Mouse (Mus musculus): Measurements from ENCODE around the gene Ckm. TPM values are rescaled to one million over a fixed set of nuclear protein-coding genes. Genes with fewer than 3 reads are reported as not detected.

Ckm gene
- total and polyA plus RNA-seq, 2 experiments from 2014 or later, result 0.48 TPM; not detected in 1

GRCm38 (mm10) chr7:19420121-19420520 lies 15.5 kb downstream of the Ckm start:
- WGBS, result 9% methylated on average over 28 of the region's 28 CpGs
- no peaks in the 10 kb centered on the region for H3K9me3 ChIP-seq (ENCODE audit: low read length)
- ATAC-seq (no peak), DNase-seq (no peak)
- no peak overlapping the region for H3K4me3 ChIP-seq (ENCODE audit: low read depth, low read length)
- TF ChIP-seq CTCF (IDR thresholded peaks at IDR 0.05; ENCODE audit: low read depth), result no peak
- H3K27ac ChIP-seq (ENCODE audit: low read depth, low read length), result no peak overlapping the region
- H3K9ac ChIP-seq, result no peak overlapping the region
- no peaks in the 10 kb centered on the region for H3K4me1 ChIP-seq (ENCODE audit: insufficient read depth)
- H3K36me3 ChIP-seq (ENCODE audit: insufficient read depth), result no peaks in the 10 kb centered on the region
- H3K4me2 ChIP-seq (ENCODE audit: low read depth), result no peak overlapping the region
- H3K27me3 ChIP-seq (ENCODE audit: insufficient read depth, low read length), result peaks cover 22% of the 10 kb centered on the region

GRCm38 (mm10) chr7:19420821-19421636 lies 16.5 kb downstream of the Ckm start:
- ATAC-seq, result peak; percentile 95

GRCm38 (mm10) chr7:19423083-19423482 lies 18.5 kb downstream of the Ckm start:
- Histone ChIP-seq H3K4me3 (ENCODE audit: low read depth, low read length) (no peak overlapping the region), H3K36me3 (ENCODE audit: insufficient read depth) (peaks cover 28% of the 10 kb centered on the region), H3K9ac (no peak overlapping the region), H3K9me3 (ENCODE audit: low read length) (no peaks in the 10 kb centered on the region), H3K27me3 (ENCODE audit: insufficient read depth, low read length) (peaks cover 22% of the 10 kb centered on the region), H3K4me1 (ENCODE audit: insufficient read depth) (no peaks in the 10 kb centered on the region), H3K27ac (ENCODE audit: low read depth, low read length) (no peak overlapping the region), H3K4me2 (ENCODE audit: low read depth) (no peak overlapping the region)
- no peak for TF ChIP-seq CTCF (IDR thresholded peaks at IDR 0.05; ENCODE audit: low read depth)
- 84% methylated on average over 3 of the region's 3 CpGs for WGBS
- DNase-seq (no peak), ATAC-seq (no peak)

More at GRCm38 (mm10) chr7:19420821-19421636, 16.5 kb downstream of the Ckm start:
- H3K4me2 ChIP-seq (ENCODE audit: low read depth), result peak overlapping the region; percentile 70
- peak; percentile 90 for DNase-seq
- H3K27me3 ChIP-seq (ENCODE audit: insufficient read depth, low read length), result peaks cover 22% of the 10 kb centered on the region
- 0 out of 2 replicates have a peak overlapping the region, but pooled peaks have one; percentile 35 for H3K9ac ChIP-seq
- no peaks in the 10 kb centered on the region for H3K9me3 ChIP-seq (ENCODE audit: low read length)
- H3K36me3 ChIP-seq (ENCODE audit: insufficient read depth), result peaks cover 9% of the 10 kb centered on the region; the same call in 1 of the 2 replicates
- WGBS, result 11% methylated on average over 43 of the region's 43 CpGs
- H3K27ac ChIP-seq (ENCODE audit: low read depth, low read length), result no peak overlapping the region
- TF ChIP-seq CTCF (IDR thresholded peaks at IDR 0.05; ENCODE audit: low read depth), result no peak
- H3K4me3 ChIP-seq (ENCODE audit: low read depth, low read length), result peak overlapping the region; percentile 41
- no peaks in the 10 kb centered on the region for H3K4me1 ChIP-seq (ENCODE audit: insufficient read depth)

- DNase-seq (no peak), ATAC-seq (no peak)
- no peak overlapping the region for H3K27ac ChIP-seq (ENCODE audit: low read depth, low read length)
- H3K4me2 ChIP-seq (ENCODE audit: low read depth), result no peak overlapping the region
- 61% methylated on average over 4 of the region's 4 CpGs for WGBS
- no peak overlapping the region for H3K4me3 ChIP-seq (ENCODE audit: low read depth, low read length)
- peaks cover 19% of the 10 kb centered on the region for H3K27me3 ChIP-seq (ENCODE audit: insufficient read depth, low read length)
- no peaks in the 10 kb centered on the region for H3K4me1 ChIP-seq (ENCODE audit: insufficient read depth)
- no peaks in the 10 kb centered on the region for H3K9me3 ChIP-seq (ENCODE audit: low read length)
- no peak for TF ChIP-seq CTCF (IDR thresholded peaks at IDR 0.05; ENCODE audit: low read depth)
- H3K36me3 ChIP-seq (ENCODE audit: insufficient read depth), result peaks cover 38% of the 10 kb centered on the region
- no peak overlapping the region for H3K9ac ChIP-seq
Measured at GRCm38 (mm10) chr7:19424051-19424450, 19.5 kb downstream of the Ckm start.

- no peaks in the 10 kb centered on the region for H3K27me3 ChIP-seq (ENCODE audit: insufficient read depth, low read length)
- 80% methylated on average over 6 of the region's 6 CpGs for WGBS
- no peak overlapping the region for H3K9ac ChIP-seq
- no peak for TF ChIP-seq CTCF (IDR thresholded peaks at IDR 0.05; ENCODE audit: low read depth)
- H3K4me2 ChIP-seq (ENCODE audit: low read depth), result no peak overlapping the region
- no peaks in the 10 kb centered on the region for H3K9me3 ChIP-seq (ENCODE audit: low read length)
- no peak overlapping the region for H3K27ac ChIP-seq (ENCODE audit: low read depth, low read length)
- H3K4me1 ChIP-seq (ENCODE audit: insufficient read depth), result no peaks in the 10 kb centered on the region
- ATAC-seq (no peak), DNase-seq (no peak)
- H3K4me3 ChIP-seq (ENCODE audit: low read depth, low read length), result no peak overlapping the region
- H3K36me3 ChIP-seq (ENCODE audit: insufficient read depth), result peaks cover 59% of the 10 kb centered on the region
Measured at GRCm38 (mm10) chr7:19426349-19426748, 21.8 kb downstream of the Ckm start.

GRCm38 (mm10) chr7:19426888-19427287 lies 22.3 kb downstream of the Ckm start:
- H3K27me3 ChIP-seq (ENCODE audit: insufficient read depth, low read length), result no peaks in the 10 kb centered on the region
- no peak overlapping the region for H3K4me2 ChIP-seq (ENCODE audit: low read depth)
- no peaks in the 10 kb centered on the region for H3K9me3 ChIP-seq (ENCODE audit: low read length)
- H3K9ac ChIP-seq, result no peak overlapping the region
- TF ChIP-seq CTCF (IDR thresholded peaks at IDR 0.05; ENCODE audit: low read depth), result no peak
- peaks cover 65% of the 10 kb centered on the region for H3K36me3 ChIP-seq (ENCODE audit: insufficient read depth)
- WGBS, result 88% methylated on average over 6 of the region's 6 CpGs
- no peaks in the 10 kb centered on the region for H3K4me1 ChIP-seq (ENCODE audit: insufficient read depth)
- no peak for ATAC-seq
- DNase-seq, result no peak
- no peak overlapping the region for H3K4me3 ChIP-seq (ENCODE audit: low read depth, low read length)
- H3K27ac ChIP-seq (ENCODE audit: low read depth, low read length), result no peak overlapping the region

GRCm38 (mm10) chr7:19427999-19428650 lies 23.5 kb downstream of the Ckm start:
- TF ChIP-seq CTCF (IDR thresholded peaks at IDR 0.05; ENCODE audit: low read depth), result no peak
- DNase-seq (no peak), ATAC-seq (no peak)
- Histone ChIP-seq H3K9me3 (ENCODE audit: low read length) (no peaks in the 10 kb centered on the region), H3K36me3 (ENCODE audit: insufficient read depth) (peaks cover 77% of the 10 kb centered on the region), H3K4me1 (ENCODE audit: insufficient read depth) (no peaks in the 10 kb centered on the region), H3K27me3 (ENCODE audit: insufficient read depth, low read length) (no peaks in the 10 kb centered on the region), H3K27ac (ENCODE audit: low read depth, low read length) (no peak overlapping the region), H3K4me2 (ENCODE audit: low read depth) (no peak overlapping the region), H3K9ac (no peak overlapping the region), H3K4me3 (ENCODE audit: low read depth, low read length) (no peak overlapping the region)
- 75% methylated on average over 15 of the region's 15 CpGs for WGBS
